Mouse (Mus musculus) lung, postnatal 25 days (tissue): ENCODE results near the gene A630095E13Rik.
"Not testable (repeated sequence)": the region's sequence is repeated elsewhere in the genome, so short reads cannot be mapped to it uniquely, and the experiment has no call there.

Experiments
- DNase-seq: peaks from one replicate; pipeline ENCODE4 v3.0.0; 2022; ENCODE audit warnings: low spot score

Gene A630095E13Rik

GRCm38 (mm10) chr9:36643276-36643675 is at the start of gene A630095E13Rik:
Gene A630095E13Rik, minus strand, starts transcription at chr9:36643376.
- not testable (repeated sequence) for DNase-seq

GRCm38 (mm10) chr9:36692920-36693319 is 49.7 kb upstream of the A630095E13Rik start, which contains the start of gene Acrv1:
Gene Acrv1, plus strand, starts transcription at chr9:36693220.
- no peak for DNase-seq

GRCm38 (mm10) chr9:36687329-36687728 is 44.2 kb upstream of the A630095E13Rik start:
- DNase-seq = no peak

GRCm38 (mm10) chr9:36681424-36681823 is 38.2 kb upstream of the A630095E13Rik start:
- DNase-seq = no peak
